Mouse (Mus musculus): ENCODE results near the gene Mrrf. TPM values are rescaled to one million over a fixed set of nuclear protein-coding genes. Genes with fewer than 3 reads are reported as not detected.
A peak's percentile ranks its signal among the peaks of the same experiment; 100 is the strongest.
"Not testable (repeated sequence)": the region's sequence is repeated elsewhere in the genome, so short reads cannot be mapped to it uniquely, and the experiment has no call there.

The Mrrf gene
- polyA plus RNA-seq, 1 experiment = 10.6 TPM

DNA sequence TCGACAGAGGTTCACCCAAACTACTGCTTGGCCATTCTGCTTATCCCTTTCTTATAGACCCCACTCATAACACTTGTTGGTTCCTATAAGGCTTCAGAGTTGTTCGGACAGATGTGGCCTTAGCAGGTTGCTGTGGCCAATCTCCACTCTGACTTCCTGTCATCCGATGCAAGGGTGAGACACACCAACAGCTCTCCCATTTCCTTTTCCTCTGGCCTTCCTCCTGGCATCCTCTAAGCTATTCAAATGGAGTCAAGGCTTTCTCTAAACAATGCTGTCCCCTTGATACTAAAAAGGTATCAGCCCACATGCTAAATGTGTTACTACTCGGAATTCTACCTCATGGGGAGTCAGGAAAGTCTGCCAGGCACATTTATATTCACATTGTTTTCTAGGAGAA lies 8.2 kb upstream of the Mrrf start:
- Histone ChIP-seq H3K27ac (ENCODE audit: insufficient read depth, low read depth, low read length) (no peak overlapping the region), H3K4me1 (ENCODE audit: control insufficient read depth, insufficient read depth, low read length) (no peaks in the 10 kb centered on the region), H3K4me3 (ENCODE audit: insufficient read depth, low read length) (no peak overlapping the region)
- TF ChIP-seq POLR2A (IDR thresholded peaks at IDR 0.05; ENCODE audit: borderline replicate concordance, low read depth, low read length) (no peak), CTCF (IDR thresholded peaks at IDR 0.05; ENCODE audit: low read depth, low read length) (no peak)

DNA sequence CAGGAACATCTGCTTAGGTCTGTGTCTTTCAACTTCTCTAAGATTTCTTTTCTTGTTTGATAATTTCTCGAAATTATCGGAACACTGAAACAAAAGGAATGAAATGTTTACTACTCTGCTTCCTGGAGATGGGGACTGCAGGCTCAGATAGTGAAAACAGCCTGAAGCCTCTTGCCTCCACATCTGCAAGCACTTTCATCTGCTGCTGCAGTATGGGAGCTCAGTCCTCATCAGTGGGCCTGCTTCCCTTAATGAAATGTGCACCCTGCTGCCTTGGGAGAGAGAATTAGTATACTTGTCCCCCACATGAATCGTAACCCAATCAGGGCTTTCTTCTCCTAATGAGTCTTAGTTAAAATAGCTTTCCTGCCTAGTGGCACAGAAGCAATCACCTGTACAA lies 7.1 kb upstream of the Mrrf start:
- H3K27ac ChIP-seq (ENCODE audit: insufficient read depth, low read depth, low read length) = no peak overlapping the region

DNA sequence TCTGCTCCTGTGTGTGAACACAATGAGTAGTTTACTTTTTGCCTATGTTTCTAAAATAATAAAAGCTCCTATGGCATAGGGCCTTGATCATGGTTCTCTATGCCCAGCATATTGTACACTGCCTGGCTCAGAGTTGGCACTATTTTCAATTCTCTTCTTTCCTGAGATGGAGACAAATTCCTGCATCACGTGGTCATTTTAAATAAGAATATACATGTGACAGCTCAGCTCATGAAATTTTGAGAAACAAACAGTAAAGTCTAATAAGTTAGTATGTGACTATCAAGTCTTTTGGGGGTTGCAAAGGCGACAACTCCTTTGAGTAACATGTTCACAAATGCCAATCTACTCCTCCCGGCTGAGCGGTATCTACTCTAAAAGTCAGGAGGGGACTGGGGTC lies 302 bp upstream of the Mrrf start:
- TF ChIP-seq POLR2A (IDR thresholded peaks at IDR 0.05; ENCODE audit: borderline replicate concordance, low read depth, low read length) (no peak), CTCF (IDR thresholded peaks at IDR 0.05; ENCODE audit: low read depth, low read length) (no peak)
- Histone ChIP-seq H3K4me3 (ENCODE audit: insufficient read depth, low read length) (peak overlapping the region; percentile 85), H3K27ac (ENCODE audit: insufficient read depth, low read depth, low read length) (peak overlapping the region; percentile 84), H3K4me1 (ENCODE audit: control insufficient read depth, insufficient read depth, low read length) (peaks cover 3% of the 10 kb centered on the region; the same call in 1 of the 2 replicates)

More for the DNA sequence above, 7.1 kb upstream of the Mrrf start:
- Histone ChIP-seq H3K4me3 (ENCODE audit: insufficient read depth, low read length) (no peak overlapping the region), H3K4me1 (ENCODE audit: control insufficient read depth, insufficient read depth, low read length) (no peaks in the 10 kb centered on the region)
- TF ChIP-seq CTCF (IDR thresholded peaks at IDR 0.05; ENCODE audit: low read depth, low read length) = no peak
- no peak for TF ChIP-seq POLR2A (IDR thresholded peaks at IDR 0.05; ENCODE audit: borderline replicate concordance, low read depth, low read length)

DNA sequence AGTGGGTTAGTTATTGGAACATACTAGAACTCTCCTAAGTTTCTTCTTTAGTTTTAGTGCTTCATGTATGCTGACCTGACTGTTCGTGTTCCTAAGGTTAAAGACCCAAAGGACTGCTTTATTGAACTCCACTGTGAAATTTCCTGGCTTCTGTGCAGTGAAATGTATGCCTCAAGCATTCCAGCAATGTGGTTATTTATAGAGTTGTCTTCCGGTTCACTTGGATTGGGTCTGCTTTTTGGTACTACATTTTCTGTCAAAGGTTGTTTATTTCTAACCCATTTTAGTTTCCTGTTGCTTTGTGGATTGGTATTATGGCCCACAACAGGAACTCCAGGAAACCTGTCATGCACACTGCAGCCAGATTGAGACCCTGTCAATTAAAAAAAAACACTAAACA lies 2.9 kb downstream of the Mrrf start:
- H3K27ac ChIP-seq (ENCODE audit: insufficient read depth, low read depth, low read length) = no peak overlapping the region
- H3K4me1 ChIP-seq (ENCODE audit: control insufficient read depth, insufficient read depth, low read length) = peaks cover 3% of the 10 kb centered on the region; the same call in 1 of the 2 replicates
- no peak overlapping the region for H3K4me3 ChIP-seq (ENCODE audit: insufficient read depth, low read length)
- TF ChIP-seq CTCF (IDR thresholded peaks at IDR 0.05; ENCODE audit: low read depth, low read length) (no peak), POLR2A (IDR thresholded peaks at IDR 0.05; ENCODE audit: borderline replicate concordance, low read depth, low read length) (no peak)

DNA sequence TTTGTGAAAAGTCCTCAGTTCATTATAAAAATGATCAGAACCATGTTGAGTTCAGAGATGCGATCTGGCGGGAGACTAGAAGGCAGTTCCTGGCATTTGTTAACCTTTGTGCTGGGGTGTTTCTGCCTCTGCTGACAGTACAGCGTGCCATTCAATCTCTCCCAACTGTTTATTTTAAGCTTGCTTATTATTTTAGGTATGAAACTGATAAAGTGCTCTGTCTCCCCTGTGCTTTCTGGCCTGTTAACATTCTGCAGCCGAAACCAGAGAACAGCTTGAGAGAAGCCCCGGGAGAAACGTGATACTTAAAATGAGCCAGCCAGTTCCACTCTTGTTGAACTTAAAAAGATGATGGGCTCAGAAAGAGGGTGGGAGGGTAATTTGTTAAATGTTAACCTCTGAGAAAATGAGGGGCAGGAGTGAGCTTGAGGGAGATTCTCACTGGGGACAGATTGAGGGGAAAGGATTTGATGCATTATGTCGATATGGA lies 12.7 kb downstream of the Mrrf start:
- Histone ChIP-seq H3K27ac (ENCODE audit: insufficient read depth, low read depth, low read length) (no peak overlapping the region), H3K4me1 (ENCODE audit: control insufficient read depth, insufficient read depth, low read length) (no peaks in the 10 kb centered on the region), H3K4me3 (ENCODE audit: insufficient read depth, low read length) (no peak overlapping the region)
- TF ChIP-seq POLR2A (IDR thresholded peaks at IDR 0.05; ENCODE audit: borderline replicate concordance, low read depth, low read length) (no peak), CTCF (IDR thresholded peaks at IDR 0.05; ENCODE audit: low read depth, low read length) (no peak)

DNA sequence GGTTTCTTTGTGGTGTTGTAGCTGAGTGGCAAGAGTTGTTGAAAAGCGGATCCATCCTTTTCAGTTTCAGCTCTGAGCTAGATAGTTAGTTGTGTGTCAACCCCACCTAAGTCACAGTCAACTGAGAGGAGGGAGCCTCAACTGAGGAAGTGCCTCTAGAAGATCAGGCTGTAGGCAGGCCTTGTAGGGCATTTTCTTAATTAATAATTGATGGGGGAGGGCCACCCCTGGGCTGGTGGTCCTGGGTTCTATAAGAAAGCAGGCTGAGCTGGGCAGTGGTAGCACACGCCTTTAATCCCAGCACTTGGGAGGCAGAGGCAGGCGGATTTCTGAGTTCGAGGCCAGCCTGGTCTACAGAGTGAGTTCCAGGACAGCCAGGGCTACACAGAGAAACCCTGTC lies 16.2 kb downstream of the Mrrf start:
- not testable (repeated sequence) for H3K4me3 ChIP-seq (ENCODE audit: insufficient read depth, low read length); H3K27ac ChIP-seq (ENCODE audit: insufficient read depth, low read depth, low read length); H3K4me1 ChIP-seq (ENCODE audit: control insufficient read depth, insufficient read depth, low read length)

DNA sequence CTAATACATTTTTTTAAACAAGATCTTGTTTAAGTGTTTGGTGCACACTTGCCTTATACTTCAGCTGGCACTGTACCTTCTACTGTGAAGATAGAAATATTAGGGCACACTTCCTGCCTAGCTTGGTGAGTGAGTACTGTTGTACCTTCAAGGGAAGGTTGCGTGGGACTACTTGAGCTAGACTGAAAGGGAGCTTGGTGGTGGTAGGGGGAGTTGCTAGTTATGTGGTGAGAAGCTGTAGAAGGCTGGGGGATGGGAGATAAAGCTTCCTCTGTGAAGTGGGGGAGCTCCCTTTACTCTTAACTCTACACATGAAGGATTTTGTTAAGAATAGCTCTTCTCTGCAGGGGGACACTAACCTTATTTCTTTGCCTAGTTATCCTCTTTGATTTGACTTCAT lies 21.3 kb downstream of the Mrrf start:
- TF ChIP-seq CTCF (IDR thresholded peaks at IDR 0.05; ENCODE audit: low read depth, low read length) (no peak), POLR2A (IDR thresholded peaks at IDR 0.05; ENCODE audit: borderline replicate concordance, low read depth, low read length) (no peak)
- no peak overlapping the region for H3K4me3 ChIP-seq (ENCODE audit: insufficient read depth, low read length)
- H3K4me1 ChIP-seq (ENCODE audit: control insufficient read depth, insufficient read depth, low read length) = no peaks in the 10 kb centered on the region
- H3K27ac ChIP-seq (ENCODE audit: insufficient read depth, low read depth, low read length) = no peak overlapping the region

DNA sequence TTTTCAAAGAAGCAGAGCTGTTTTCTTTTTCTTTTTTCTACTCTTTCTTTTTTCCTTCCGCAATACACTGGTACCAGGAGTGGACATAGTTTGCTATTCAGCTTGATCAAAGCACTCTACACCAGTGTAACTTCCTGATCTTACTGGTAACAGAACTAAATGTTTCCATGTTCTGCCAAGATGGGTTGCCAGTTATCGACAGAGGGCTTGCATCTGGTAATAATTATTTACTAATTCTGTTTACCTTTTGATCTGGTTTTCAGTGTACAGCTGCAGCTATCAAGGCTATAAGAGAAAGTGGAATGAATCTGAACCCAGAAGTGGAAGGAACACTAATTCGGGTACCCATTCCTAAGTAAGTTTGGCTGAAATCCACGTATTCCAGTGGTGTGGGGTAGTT lies 23.1 kb downstream of the Mrrf start:
- H3K27ac ChIP-seq (ENCODE audit: insufficient read depth, low read depth, low read length) = no peak overlapping the region

DNA sequence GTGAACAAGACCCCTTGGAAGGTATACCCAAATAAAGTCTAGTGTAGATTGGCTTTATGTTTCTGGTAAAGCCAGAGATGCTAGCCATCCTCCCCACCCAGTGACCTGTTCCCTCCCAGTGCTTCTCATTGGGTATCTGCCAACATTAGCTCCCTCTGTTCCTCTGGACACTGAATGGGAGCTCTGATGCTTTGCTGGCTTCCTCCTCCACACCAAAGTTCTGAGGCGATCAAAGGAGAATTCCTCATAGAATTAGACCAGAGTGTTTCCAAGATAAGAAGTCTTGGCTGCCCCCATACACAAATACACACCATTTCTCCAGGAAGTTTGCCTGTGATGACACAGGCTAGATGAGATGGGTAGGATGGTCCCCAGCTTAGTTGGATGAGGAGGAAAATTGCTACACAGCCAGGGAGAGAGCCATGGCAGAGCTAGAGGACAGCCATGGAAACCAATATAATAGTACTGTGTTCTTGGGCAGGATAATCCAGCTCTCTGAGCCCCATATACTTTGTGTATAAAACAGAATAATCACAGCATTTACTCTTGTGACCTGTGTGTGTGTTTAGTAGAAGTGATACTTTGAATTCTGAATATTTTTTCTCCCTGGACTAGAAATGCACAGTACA lies 31.9 kb downstream of the Mrrf start:
- TF ChIP-seq POLR2A (IDR thresholded peaks at IDR 0.05; ENCODE audit: borderline replicate concordance, low read depth, low read length) (no peak), CTCF (IDR thresholded peaks at IDR 0.05; ENCODE audit: low read depth, low read length) (no peak)
- no peaks in the 10 kb centered on the region for H3K4me1 ChIP-seq (ENCODE audit: control insufficient read depth, insufficient read depth, low read length)
- H3K4me3 ChIP-seq (ENCODE audit: insufficient read depth, low read length) = no peak overlapping the region
- H3K27ac ChIP-seq (ENCODE audit: insufficient read depth, low read depth, low read length) = no peak overlapping the region

More for the DNA sequence above, 23.1 kb downstream of the Mrrf start:
- no peak overlapping the region for H3K4me3 ChIP-seq (ENCODE audit: insufficient read depth, low read length)
- H3K4me1 ChIP-seq (ENCODE audit: control insufficient read depth, insufficient read depth, low read length) = no peaks in the 10 kb centered on the region
- TF ChIP-seq CTCF (IDR thresholded peaks at IDR 0.05; ENCODE audit: low read depth, low read length) (no peak), POLR2A (IDR thresholded peaks at IDR 0.05; ENCODE audit: borderline replicate concordance, low read depth, low read length) (no peak)

DNA sequence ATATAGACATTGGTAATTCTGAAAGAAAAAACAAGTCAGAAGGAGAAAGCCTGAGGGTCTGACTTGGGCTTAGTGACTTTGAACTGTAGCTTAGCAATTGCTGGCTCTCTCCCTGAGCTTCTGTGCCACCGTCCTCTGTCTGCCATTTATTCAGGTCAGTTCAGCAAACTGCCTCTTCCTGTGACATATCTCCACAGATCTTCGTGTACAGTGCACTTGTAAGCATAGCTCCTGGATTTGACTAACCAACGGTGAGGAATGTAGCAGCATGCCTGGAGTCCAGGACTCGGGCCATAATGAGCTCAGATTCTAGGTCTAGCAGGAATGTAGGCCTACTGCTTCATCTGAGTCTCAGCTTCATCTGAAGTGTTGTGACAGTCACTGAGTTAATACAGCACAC lies 33.0 kb downstream of the Mrrf start:
- no peaks in the 10 kb centered on the region for H3K4me1 ChIP-seq (ENCODE audit: control insufficient read depth, insufficient read depth, low read length)

DNA sequence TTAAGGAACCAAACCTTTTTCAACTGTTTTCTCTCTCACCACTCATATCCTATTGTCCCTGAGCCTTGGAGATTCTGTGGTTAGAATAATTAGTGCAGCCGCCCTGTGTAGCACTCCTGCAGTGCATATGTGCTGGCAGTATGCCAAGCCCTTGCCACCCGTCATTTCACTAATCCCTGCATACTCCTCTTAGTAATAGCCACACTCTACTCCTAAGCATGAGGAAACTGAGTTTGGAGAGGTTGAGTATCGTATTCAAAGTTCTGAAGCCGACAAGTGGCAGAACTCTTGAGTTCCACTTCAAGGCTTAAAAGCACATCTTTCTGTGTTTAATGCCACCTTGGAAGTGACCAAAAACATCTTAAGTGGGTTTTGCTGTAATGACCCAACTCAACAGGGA lies 35.9 kb downstream of the Mrrf start:
- TF ChIP-seq CTCF (IDR thresholded peaks at IDR 0.05; ENCODE audit: low read depth, low read length) = no peak
- TF ChIP-seq POLR2A (IDR thresholded peaks at IDR 0.05; ENCODE audit: borderline replicate concordance, low read depth, low read length) = no peak
- Histone ChIP-seq H3K4me1 (ENCODE audit: control insufficient read depth, insufficient read depth, low read length) (no peaks in the 10 kb centered on the region), H3K4me3 (ENCODE audit: insufficient read depth, low read length) (no peak overlapping the region), H3K27ac (ENCODE audit: insufficient read depth, low read depth, low read length) (no peak overlapping the region)

More for the DNA sequence above, 33.0 kb downstream of the Mrrf start:
- no peak overlapping the region for H3K4me3 ChIP-seq (ENCODE audit: insufficient read depth, low read length)
- H3K27ac ChIP-seq (ENCODE audit: insufficient read depth, low read depth, low read length) = no peak overlapping the region
- TF ChIP-seq CTCF (IDR thresholded peaks at IDR 0.05; ENCODE audit: low read depth, low read length) = no peak
- no peak for TF ChIP-seq POLR2A (IDR thresholded peaks at IDR 0.05; ENCODE audit: borderline replicate concordance, low read depth, low read length)
